Mouse (Mus musculus): ENCODE measurements around the gene A630073D07Rik.
"Not testable (repeated sequence)": the region's sequence is repeated elsewhere in the genome, so short reads cannot be mapped to it uniquely, and the experiment has no call there.

Gene A630073D07Rik

DNA sequence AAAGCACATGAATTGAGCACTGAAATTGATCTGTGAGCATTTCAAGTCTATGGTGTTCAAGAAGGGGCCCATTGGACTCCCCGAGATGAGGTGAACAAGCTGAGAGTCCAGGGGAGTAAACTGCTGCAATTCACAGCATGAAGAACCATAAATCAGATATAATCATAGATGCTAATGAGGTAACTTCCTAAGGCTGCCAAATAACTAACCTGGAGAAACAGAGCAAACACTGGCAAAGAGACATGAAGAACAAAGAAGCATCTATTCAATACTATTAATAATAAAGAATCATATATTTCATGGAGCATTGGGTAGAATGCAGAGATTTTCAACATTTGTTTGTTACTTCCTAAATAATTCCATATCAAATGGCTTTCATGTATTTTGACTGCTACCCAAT, at the start of gene A630073D07Rik:
A630073D07Rik (minus strand) TSS at position 101 of the 400 bp plus-strand sequence.
- no peak for DNase-seq (ENCODE audit: low read depth, low spot score)

GRCm38 (mm10) chr6:132700907-132701306, 49.6 kb upstream of the A630073D07Rik start, which contains the start of gene Tas2r121:
TSS of gene Tas2r121 (minus strand) at chr6:132701007.
- DNase-seq (ENCODE audit: low read depth, low spot score) = no peak

- DNase-seq (ENCODE audit: low read depth, low spot score) = not testable (repeated sequence)
Measured at GRCm38 (mm10) chr6:132691596-132691995, 40.3 kb upstream of the A630073D07Rik start.

- DNase-seq (ENCODE audit: low read depth, low spot score) = no peak
Measured at GRCm38 (mm10) chr6:132656653-132657052, 5.3 kb upstream of the A630073D07Rik start, which contains the start of gene Tas2r120. TSS of gene Tas2r120 (plus strand) at chr6:132656953.

GRCm38 (mm10) chr6:132649399-132649798, 1.9 kb downstream of the A630073D07Rik start:
- peak; percentile 15 for DNase-seq (ENCODE audit: low read depth, low spot score)

DNA sequence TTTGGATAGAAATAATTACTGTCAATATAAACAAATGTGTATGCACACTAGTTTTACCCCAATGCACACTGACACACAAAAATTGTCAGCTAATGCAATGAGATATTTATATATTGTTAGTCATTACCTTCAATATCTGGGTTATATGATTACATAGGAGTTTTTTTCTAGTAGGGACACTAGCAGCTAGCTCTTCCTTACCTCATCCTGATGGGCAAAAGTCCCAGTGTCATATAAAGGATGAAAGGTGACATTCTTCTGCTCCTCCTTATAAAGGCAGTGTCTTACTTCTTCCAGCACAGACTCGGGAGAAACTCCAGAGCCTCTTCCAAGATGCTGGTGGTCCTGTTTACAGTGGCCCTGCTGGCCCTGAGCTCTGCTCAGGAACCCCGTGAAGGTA, 55.7 kb downstream of the A630073D07Rik start, which contains the start of gene Prp2:
Prp2 (plus strand) TSS at position 301 of the 400 bp plus-strand sequence.
- not testable (repeated sequence) for DNase-seq (ENCODE audit: low read depth, low spot score)

Measured in brain, adult 2 months (tissue).